Mouse (Mus musculus) 3T3-L1 (cell line): ENCODE measurements at regions not wholly inside any gene's neighbourhood (a gene's known extent, or its start where the extent isn't known, plus 50 kb on each side); places are given as distances from the start of the nearest gene placed in this dataset.
"Not testable (repeated sequence)": the region's sequence is repeated elsewhere in the genome, so short reads cannot be mapped to it uniquely, and the experiment has no call there.

Source experiments
- DNase-seq: peaks from one replicate; pipeline ENCODE4 v3.0.0-alpha.2; 2015; ENCODE audit warnings: low read depth, low spot score

GRCm38 (mm10) chr1:17545311-17545710, 600.4 kb downstream of the Crisp4 start:
- no peak for DNase-seq

- no peak for DNase-seq
Measured at GRCm38 (mm10) chr1:17538160-17538559, 607.5 kb downstream of the Crisp4 start.

DNA sequence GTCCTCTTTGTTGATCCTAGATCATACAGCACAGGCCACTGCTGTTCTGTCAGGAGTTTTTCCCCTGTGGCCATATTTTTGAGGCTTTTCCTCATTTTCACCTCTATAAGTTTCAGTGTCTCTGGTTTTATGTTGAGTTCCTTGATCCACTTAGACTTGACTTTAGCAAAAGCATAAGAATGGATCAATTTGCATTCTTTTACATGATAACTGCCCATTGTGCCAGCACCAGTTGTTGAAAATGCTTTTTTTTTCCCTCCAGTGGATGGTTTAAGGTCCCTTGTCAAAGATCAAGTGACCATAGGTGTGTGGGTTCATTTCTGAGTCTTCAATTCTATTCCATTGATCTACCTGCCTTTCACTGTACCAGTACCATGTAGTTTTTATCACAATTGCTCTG, 614.4 kb downstream of the Crisp4 start:
- DNase-seq = not testable (repeated sequence)

DNA sequence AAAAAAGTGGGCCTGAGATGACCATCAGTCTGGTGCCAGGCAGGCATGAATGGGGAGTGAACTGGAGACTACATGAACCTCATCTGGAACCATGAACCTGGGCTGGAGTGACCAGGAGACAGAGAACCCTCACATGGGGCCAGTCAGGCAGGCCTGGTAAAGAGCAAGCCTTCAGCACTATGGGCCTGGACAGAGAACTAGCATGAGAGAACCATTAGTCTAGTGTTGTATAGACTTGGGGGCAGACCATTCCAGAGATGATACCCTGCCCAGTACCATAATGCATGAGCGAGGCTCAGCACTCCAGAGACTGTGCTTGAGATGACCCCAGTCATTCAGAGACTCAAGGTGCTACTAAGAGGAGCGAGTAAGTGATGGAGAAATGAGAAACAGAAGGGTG, 625.6 kb downstream of the Crisp4 start:
- no peak for DNase-seq

GRCm38 (mm10) chr1:17506125-17507112, 639.3 kb downstream of the Crisp4 start:
- DNase-seq = no peak

DNA sequence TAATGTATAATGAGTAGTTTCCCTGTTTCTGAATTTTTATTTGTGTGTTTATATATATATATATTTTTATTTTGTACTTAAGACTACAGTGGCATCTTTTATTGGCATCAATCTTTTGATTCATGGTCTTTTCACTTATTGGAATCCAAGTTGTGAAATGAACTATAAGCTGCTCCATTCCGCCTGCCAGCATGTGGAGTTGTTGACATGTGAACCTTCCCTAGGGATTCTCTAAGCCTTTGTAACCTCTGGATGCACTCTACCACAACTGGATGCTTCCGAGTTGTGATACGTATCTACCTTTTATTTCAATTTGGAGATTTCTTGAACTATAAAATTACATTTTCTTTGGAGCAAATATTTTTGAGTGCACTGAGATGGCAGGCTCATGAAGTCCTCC, 652.1 kb downstream of the Crisp4 start:
- DNase-seq = peak; percentile 38

DNA sequence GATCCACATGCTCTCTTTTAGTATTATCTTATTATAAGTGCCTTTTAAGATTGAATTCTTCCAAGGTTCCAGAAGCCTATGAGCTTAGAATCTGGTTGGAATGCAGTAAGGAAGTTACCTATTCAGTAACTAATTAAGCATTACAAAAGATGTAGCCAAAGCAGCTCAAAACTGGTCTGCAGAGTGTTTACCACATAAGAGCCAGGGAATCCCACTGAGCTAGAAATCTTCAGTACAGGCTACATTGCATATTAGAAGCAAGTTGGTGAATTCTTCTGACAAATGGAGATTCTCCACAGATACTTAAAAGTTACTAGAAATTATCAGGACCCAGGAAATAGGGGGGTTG, 655.9 kb downstream of the Crisp4 start:
- DNase-seq = not testable (repeated sequence)

DNA sequence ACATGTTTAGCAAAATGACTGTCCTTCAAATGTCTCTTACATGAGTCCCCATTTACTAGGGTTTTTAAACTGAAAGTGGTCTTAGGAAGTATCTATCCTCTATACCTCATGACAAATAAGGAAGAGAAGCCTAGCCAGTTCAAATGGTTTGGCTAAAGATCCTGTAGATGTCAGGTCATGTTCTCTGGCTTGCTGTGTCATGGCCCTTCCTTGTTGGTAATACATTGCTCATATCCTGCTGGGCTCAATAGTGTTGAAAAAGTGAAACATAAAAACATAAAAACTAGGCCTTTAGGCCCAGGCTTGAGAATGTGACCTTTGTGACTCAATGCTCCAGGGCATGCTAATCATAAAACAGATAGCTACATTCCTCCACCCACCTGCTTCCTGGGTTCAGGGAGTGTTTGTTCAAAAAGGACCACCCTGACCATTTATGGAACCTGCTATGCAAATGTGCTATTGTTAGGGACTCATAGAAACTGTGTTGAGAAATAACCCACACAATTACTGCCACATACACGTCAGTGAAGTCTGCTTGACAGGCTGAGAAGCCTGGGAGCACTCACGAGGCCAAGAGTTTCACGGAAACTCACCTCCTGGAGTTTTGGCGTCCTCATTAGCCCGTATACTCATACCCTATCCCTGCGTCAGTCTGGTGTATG, 656.4 kb downstream of the Crisp4 start:
- peak; percentile 66 for DNase-seq

DNA sequence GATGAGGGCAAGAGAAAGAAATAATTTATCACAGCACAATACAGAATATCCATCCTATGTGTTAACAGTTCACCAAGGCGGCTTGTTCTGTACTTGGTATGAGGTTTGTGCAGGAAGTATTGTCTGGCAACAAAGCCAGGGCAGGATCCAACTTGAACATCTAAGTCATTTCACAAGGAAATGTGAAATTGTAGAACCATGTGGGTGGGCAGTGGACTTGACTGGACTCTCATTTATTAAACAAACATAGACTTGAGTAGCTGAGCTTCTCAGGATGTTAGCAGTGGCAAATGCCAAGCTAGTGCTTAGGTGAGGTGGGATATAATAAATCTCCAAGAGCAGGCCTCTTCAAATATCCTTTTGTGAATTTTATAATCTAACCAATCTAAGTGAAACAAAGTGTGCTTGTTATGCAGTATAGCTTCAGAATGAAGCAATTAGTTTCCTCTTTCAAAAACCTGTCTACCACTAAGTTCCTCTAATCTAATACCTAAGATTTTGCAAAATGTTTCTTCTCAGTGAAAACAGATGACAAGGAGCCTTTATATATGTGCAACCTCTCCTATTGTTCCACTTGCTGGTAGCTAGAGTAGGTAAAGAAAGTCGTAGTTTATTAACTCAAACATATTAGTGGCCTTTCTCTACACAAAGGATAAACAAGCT, 694.4 kb downstream of the Crisp4 start:
- no peak for DNase-seq

DNA sequence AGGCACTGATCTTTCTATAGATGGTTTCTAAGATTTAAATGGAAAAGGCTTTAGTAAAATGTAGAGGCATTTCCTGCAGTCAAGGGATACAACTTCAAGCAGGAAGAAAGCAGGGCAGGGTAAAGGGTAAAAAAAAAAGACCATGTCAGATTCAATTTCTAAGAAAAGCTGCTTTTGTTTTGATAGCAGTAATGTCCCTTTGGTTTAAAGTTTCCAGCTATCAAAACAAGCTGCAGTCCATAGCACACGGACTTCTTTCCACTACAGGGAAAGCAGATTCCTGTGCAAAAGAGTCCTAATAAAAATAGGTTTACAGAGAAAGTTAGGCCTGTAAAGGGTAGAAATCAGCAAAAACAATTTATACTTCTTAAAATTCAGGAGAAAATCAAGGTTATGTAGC, 695.0 kb downstream of the Crisp4 start:
- no peak for DNase-seq

- DNase-seq = no peak
Measured at GRCm38 (mm10) chr1:17450295-17450694, 695.4 kb downstream of the Crisp4 start.

DNA sequence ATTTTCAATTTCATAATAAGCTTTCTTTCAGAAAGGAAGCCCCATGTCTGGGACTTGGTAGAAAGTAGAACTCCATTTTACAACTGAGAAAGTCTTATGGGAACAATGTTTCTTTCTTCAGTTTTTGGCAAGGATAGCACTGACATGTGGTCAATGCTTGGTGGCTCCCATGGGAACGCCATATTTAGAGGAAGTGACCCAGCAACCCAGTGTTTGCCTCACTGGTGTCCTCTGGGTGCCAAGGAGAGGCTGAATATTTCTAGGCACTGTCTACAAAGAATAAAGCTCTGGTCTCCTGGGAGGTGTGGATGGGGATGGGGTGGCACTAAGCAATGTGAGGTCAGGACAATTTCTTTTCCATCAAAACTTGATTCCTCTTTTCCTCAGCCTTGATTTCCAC, 696.4 kb downstream of the Crisp4 start:
- DNase-seq = peak; percentile 40

DNA sequence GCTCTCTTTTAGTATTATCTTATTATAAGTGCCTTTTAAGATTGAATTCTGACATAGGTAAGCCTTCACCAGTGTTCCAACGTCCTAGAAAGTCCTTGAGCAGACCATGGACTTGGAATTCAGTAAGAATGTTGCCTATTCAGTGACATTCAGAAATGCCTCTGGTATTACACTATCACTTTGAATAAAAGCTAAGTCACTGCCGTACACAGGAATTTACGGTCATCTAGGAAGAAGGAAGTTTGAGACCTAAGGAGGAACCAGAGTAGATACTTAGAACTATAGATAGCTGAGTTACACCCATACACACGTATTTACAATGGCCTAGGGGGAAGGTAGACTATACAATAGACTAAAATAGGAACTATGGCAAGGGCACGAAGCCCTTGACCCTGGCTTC, 711.6 kb downstream of the Crisp4 start:
- DNase-seq = not testable (repeated sequence)

GRCm38 (mm10) chr1:17415958-17416357, 729.7 kb downstream of the Crisp4 start:
- no peak for DNase-seq

- DNase-seq = no peak
Measured at GRCm38 (mm10) chr1:17394893-17395292, 750.8 kb downstream of the Crisp4 start.

DNA sequence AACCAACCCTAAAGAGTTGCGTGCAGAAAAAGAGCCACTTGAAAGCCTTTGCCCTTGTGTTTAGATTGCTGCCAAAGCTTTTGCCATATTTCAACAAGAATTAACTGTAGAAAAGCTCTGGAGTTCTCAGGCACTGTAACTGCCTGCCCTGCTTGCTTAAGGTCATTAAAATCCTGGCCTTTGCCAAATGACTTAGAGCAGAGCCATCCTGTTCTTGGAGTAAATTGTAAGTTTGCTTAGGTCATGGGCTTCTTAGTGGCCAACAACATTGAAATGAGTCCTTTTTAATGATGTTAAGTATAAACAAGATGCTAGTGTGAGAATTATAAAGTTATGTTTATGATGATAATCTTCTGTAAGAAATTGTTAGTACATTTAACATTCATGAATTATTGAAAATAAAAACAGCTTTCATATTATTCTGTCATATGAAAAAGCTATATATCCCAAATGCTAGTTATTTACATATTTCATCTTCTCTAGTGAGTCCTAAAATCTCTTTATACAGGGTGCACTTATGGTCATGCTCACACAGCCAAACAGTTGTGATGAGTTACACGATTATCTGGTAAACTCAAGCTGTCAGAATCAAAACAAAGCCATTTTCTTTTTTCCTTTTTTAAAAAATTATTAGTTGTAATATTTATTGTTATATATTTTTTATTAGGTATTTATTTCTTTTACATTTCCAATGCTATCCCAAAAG, 753.4 kb downstream of the Crisp4 start:
- DNase-seq = no peak

- no peak for DNase-seq
Measured at GRCm38 (mm10) chr1:17377562-17377961, 768.1 kb downstream of the Crisp4 start.

DNA sequence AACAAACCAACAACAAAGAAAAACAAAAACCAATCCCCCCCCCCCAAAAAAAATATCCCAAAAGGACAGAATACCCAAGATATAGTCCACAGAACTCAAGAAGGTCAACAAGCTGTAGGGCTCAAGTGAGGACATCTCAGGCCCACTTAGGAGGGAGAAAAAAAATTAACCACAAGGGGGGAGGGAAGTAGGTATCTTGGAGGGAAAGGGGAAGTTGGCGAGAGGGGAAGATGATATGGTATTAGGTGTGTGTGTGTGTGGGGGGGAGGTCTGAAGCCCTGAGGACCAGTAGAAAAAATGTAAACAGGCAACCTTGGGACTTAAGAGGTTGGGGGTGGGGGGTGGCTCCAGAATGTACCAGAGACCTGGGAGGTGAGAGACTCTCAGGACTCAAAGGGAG, 797.4 kb downstream of the Crisp4 start:
- no peak for DNase-seq

DNA sequence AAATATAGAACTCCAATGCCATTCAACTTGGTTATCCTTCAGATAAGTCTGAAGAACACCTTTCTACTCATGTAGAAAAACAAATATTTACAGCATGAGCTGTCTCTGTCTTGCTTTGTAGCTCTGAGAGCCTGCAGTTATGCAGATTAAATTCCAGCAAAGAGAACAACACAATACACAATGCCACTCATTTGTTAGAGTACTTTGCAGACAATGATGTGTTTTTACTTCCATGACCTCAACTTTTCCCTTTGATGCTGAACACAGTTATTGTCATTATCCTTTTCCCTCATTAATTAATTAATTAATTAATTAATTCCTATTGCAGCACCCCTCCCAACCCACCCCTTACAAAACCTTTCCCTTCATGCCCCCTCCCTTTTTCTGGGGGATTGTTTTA, 807.9 kb downstream of the Crisp4 start:
- DNase-seq = no peak

- not testable (repeated sequence) for DNase-seq
Measured at GRCm38 (mm10) chr1:17311392-17311791, 834.3 kb downstream of the Crisp4 start.

- DNase-seq = not testable (repeated sequence)
Measured at GRCm38 (mm10) chr1:17309928-17310327, 835.8 kb downstream of the Crisp4 start.
